Mouse (Mus musculus): ENCODE results near the gene Ikzf1. TPM values are rescaled to one million over a fixed set of nuclear protein-coding genes. Genes with fewer than 3 reads are reported as not detected.

The Ikzf1 gene
- polyA plus RNA-seq, 1 experiment from 2014 or later = 0.36 TPM

DNA sequence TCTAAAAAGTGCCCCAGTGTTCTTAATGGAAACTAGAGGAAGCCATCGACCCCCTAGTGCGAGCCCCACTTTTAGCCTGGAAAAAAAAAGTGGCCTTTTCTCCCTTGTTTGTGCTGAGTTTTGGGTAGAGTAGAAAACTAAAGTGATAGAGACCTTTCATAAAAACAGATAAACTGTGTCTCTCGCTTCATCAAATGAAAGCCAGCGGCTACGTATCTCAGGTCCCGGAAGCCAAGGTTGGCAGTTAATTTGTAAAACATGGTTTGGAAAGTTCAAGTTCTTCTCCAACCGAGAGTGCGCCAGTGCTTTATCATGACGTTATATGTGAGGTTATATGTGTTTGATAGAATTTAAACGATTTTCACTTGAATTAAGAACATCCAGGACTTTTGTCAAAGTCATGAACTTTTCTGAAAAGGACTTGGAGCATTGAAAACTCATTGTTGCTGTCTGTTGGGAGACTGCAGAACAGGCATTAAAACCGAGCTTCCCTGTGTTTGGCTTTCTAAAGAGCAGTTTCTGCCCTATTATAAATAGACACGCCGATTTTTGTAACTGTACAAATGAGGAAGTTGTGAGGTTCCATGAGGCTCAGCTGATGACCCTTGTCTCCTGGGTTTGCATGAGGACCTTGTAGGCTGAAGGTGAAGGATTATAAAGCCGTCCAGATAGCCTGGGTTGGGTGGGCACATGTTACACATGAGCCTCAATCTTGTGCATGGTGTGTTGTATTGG lies 6.7 kb downstream of the Ikzf1 start:
- Histone ChIP-seq H3K9ac (replicated peaks) (no peak overlapping the region), H3K36me3 (no peaks in the 10 kb centered on the region)

DNA sequence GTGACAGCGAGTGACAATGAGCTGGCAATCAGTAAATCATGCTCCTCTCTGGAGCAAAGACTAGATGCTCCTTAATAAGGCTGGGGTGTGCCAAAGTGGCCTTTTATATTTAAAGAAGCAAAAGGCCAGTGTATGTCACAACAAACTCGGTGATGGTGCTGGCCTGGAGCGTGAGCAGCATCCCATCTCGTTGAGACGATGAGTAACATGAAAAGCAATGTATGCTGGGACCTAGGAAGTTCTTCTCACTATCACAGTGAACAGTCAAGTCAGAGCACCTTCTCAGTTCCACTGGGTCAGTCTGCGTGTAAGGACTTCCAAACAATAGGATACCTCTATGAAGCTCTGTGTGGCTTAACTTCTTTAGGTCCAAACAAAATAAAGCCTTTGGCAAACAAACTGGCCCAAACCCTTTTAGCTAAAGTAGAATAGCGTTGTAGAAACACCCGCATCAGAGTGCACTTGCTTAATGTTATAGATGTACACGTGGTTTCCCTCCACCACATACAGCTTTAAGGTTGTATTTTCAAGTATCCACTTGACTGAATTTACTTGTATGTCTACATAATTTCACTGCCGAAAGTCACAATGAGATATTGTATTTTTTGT lies 7.9 kb downstream of the Ikzf1 start:
- H3K9me3 ChIP-seq (replicated peaks) = no peaks in the 10 kb centered on the region
- whole genome bisulfite sequencing = 92% methylated on average over 10 of the region's 10 CpGs
- no peak overlapping the region for H3K9ac ChIP-seq (replicated peaks)
- peaks cover 10% of the 10 kb centered on the region for H3K27me3 ChIP-seq (replicated peaks)
- no peak overlapping the region for H3K27ac ChIP-seq (replicated peaks)
- ATAC-seq (ENCODE audit: low FRiP score) = no peak
- no peaks in the 10 kb centered on the region for H3K36me3 ChIP-seq
- no peak overlapping the region for H3K4me2 ChIP-seq
- no peak overlapping the region for H3K4me3 ChIP-seq (replicated peaks)
- H3K4me1 ChIP-seq = no peaks in the 10 kb centered on the region

More for the DNA sequence above, 6.7 kb downstream of the Ikzf1 start:
- Histone ChIP-seq H3K27me3 (replicated peaks) (peaks cover 18% of the 10 kb centered on the region), H3K4me2 (no peak overlapping the region), H3K9me3 (replicated peaks) (no peaks in the 10 kb centered on the region), H3K4me1 (peaks cover 5% of the 10 kb centered on the region), H3K4me3 (replicated peaks) (no peak overlapping the region), H3K27ac (replicated peaks) (no peak overlapping the region)
- 88% methylated on average over 14 of the region's 14 CpGs for WGBS
- ATAC-seq (ENCODE audit: low FRiP score) = no peak

DNA sequence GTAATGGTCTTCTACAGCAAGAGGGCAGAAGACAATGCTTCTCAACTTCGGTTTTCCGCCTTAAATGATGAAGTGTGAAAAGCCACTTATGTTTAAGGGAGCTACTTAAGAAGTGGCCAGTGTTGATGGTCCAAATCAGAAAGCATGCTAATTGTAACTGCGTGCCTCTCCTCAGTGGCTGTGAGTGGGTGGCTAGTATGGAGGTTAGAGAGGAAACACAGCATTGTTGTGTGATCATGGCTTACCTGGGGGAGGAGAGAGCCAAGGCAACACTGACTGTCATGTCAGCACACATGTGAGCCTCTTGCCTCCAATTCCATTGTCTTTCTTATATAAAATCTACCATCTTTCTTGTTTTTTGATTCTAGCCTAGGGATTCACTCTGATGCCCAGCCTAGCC lies 8.6 kb downstream of the Ikzf1 start:
- no peak for ATAC-seq (ENCODE audit: low FRiP score)
- Histone ChIP-seq H3K27me3 (replicated peaks) (0 out of 2 replicates have a peak, but pooled peaks cover 4% of the 10 kb centered on the region), H3K27ac (replicated peaks) (no peak overlapping the region), H3K9ac (replicated peaks) (no peak overlapping the region), H3K4me3 (replicated peaks) (no peak overlapping the region), H3K9me3 (replicated peaks) (no peaks in the 10 kb centered on the region), H3K36me3 (no peaks in the 10 kb centered on the region), H3K4me1 (no peaks in the 10 kb centered on the region), H3K4me2 (no peak overlapping the region)
- 90% methylated on average over 3 of the region's 3 CpGs for WGBS

DNA sequence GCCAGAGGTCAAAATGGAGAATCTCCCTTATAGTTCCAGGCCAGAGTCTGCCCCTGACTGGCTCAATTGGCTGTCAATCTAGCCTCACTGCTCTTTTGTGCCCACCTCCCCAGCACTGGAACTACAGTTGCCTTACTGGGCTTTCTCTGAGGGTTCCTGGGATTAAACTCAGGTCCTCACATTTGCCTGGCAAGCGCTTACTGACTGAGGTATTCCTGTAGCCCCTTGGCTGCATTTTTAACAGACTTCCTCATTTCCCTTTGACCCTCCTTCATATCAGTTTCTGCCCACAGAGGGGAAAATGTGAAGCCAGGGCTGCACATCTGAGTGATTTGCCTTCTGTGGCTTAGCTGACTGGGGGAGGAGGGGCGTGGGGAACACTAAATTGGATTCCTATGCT lies 9.3 kb downstream of the Ikzf1 start:
- Histone ChIP-seq H3K27ac (replicated peaks) (no peak overlapping the region), H3K36me3 (no peaks in the 10 kb centered on the region), H3K4me3 (replicated peaks) (no peak overlapping the region), H3K9me3 (replicated peaks) (no peaks in the 10 kb centered on the region), H3K4me1 (no peaks in the 10 kb centered on the region), H3K27me3 (replicated peaks) (0 out of 2 replicates have a peak, but pooled peaks cover 4% of the 10 kb centered on the region), H3K4me2 (no peak overlapping the region), H3K9ac (replicated peaks) (no peak overlapping the region)
- WGBS = 83% methylated on average over 2 of the region's 2 CpGs
- no peak for ATAC-seq (ENCODE audit: low FRiP score)

DNA sequence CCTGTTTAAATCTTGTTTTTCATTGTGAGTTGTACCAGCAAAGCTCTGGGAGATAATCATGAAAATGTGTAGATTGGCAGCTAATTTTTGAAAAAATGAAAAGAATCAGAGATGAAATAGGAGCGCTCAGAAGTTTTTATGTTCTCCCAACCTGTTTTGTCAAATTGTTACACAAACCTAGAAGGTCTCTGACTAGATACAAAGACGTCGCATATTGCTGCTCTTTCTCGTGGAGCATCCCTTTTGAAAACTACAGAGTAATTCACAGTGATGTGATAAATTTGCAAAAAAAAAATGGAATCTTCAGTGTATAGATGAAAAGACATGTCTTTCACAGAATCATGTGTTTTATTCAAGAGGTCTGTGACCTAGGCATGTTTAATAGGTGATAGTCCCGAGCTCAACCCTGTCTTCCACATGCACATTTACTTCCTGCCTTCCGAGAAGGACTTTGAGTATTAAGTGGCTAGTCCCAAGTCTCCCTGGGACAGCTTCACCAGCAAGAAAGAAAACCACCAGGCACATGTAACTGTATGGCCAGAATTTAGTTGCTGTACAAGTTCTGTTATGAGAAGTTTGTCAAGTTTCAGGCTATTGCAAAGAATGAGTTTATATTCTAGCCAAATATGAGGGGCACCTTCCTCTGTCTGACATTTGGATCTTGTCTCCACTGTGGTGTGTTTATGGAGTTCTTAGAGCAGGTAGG lies 9.8 kb downstream of the Ikzf1 start:
- H3K4me3 ChIP-seq (replicated peaks) = no peak overlapping the region
- no peaks in the 10 kb centered on the region for H3K4me1 ChIP-seq
- H3K4me2 ChIP-seq = no peak overlapping the region
- 91% methylated on average over 6 of the region's 6 CpGs for WGBS
- H3K27me3 ChIP-seq (replicated peaks) = 0 out of 2 replicates have a peak, but pooled peaks cover 4% of the 10 kb centered on the region
- H3K9ac ChIP-seq (replicated peaks) = no peak overlapping the region
- no peaks in the 10 kb centered on the region for H3K9me3 ChIP-seq (replicated peaks)
- no peak for ATAC-seq (ENCODE audit: low FRiP score)
- H3K27ac ChIP-seq (replicated peaks) = no peak overlapping the region
- no peaks in the 10 kb centered on the region for H3K36me3 ChIP-seq

DNA sequence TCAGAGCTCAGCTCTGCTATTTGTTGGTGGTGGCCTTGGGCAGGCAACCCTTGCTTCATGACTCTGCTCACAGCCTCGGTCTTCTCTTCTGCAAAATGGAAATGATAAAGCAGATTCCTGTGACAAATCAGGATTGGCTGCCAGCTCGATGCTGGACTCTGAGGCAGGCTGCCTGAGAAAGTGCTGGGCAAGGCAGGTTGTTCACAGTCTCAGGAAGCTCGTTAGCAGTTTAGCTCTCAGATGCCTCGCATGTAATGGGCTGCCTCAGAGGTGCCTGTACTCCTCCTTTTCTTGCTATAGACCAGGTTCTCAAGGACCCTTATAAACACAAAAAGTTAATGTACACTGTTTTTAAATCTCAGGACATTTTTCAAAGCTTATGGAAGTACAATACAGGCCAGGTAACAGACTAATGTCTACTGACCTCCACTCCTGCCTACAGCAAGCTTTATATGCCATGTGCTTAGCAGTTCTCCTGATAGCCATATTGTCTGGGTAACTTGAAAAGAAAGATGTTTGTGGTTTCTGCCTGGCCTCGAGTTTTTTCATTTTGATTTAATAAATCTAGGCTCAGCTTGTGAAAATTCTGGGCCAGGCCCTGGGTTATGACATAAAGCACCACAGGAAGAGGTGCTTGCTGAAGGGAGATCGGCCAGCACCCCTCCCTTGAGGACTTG lies 10.5 kb downstream of the Ikzf1 start:
- WGBS = 69% methylated on average over 6 of the region's 6 CpGs
- no peak for ATAC-seq (ENCODE audit: low FRiP score)

DNA sequence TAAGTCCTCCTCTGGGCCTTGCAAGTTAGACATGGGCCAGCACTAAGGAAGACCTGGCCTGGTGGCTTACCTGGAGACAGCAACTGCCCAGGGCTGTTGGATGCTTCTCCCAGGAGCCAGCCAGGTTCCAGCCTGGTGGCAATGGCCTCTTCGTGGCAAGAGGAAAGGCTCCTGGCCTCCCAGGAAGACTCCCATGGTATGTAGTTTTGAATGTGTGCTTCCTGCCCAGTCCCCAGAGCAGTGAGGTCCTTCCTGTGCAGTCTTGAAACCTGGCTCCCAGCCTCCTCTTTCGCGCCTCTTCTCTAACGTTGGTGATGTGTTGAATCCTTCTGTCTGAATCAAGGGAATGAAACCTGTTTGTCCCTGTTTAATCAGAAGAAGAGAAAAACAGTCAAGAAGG lies 11.1 kb downstream of the Ikzf1 start:
- Histone ChIP-seq H3K4me1 (no peaks in the 10 kb centered on the region), H3K27ac (replicated peaks) (no peak overlapping the region), H3K4me3 (replicated peaks) (no peak overlapping the region), H3K27me3 (replicated peaks) (no peaks in the 10 kb centered on the region), H3K9me3 (replicated peaks) (no peaks in the 10 kb centered on the region), H3K9ac (replicated peaks) (no peak overlapping the region), H3K36me3 (no peaks in the 10 kb centered on the region), H3K4me2 (no peak overlapping the region)
- 94% methylated on average over 4 of the region's 4 CpGs for WGBS
- ATAC-seq (ENCODE audit: low FRiP score) = no peak

More for the DNA sequence above, 10.5 kb downstream of the Ikzf1 start:
- Histone ChIP-seq H3K4me1 (no peaks in the 10 kb centered on the region), H3K27me3 (replicated peaks) (0 out of 2 replicates have a peak, but pooled peaks cover 3% of the 10 kb centered on the region), H3K9ac (replicated peaks) (no peak overlapping the region), H3K9me3 (replicated peaks) (no peaks in the 10 kb centered on the region), H3K27ac (replicated peaks) (no peak overlapping the region), H3K4me2 (no peak overlapping the region), H3K36me3 (no peaks in the 10 kb centered on the region), H3K4me3 (replicated peaks) (no peak overlapping the region)

DNA sequence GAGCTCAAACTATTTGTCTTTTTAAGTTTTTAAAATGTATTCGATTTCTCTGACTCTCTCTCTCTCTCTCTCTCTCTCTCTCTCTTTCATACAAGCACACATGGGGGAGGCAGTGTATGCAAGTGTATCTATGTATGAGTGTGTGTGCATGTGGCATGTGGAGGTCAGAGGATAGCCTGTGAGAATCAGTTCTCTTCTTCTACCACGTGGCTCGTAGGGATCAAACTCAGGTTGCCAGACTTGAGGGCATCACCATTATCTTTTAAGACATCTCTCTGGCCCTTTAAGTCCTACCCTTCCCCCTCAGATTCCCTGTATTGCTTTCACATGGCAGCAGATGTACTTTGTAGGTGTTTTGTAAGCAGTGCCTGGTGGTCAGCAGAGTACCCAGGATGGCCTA lies 12.0 kb downstream of the Ikzf1 start:
- Histone ChIP-seq H3K4me2 (no peak overlapping the region), H3K4me1 (no peaks in the 10 kb centered on the region), H3K9me3 (replicated peaks) (no peaks in the 10 kb centered on the region), H3K27me3 (replicated peaks) (no peaks in the 10 kb centered on the region), H3K4me3 (replicated peaks) (no peak overlapping the region), H3K9ac (replicated peaks) (no peak overlapping the region), H3K36me3 (no peaks in the 10 kb centered on the region), H3K27ac (replicated peaks) (no peak overlapping the region)
- 87% methylated on average over 3 of the region's 3 CpGs for WGBS
- ATAC-seq (ENCODE audit: low FRiP score) = no peak

DNA sequence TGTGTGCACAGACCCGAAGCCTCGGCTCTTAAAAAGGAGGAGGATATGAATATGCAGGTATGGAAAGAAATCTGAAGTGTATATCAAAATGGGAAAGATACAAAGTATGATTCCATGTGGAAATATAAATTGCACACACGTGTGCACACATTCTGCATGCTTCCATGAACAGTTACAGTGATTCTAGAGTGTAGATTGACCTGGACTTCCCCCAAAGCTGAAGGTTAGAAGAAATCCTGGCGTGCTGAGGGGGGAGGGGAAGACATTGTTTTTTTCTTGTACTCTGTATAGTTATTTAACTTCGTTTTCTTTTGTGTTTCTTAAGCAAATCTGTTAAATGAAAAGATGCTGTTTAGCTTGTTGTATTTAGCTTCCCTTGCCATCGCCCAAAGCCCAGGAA lies 16.6 kb downstream of the Ikzf1 start:
- H3K27ac ChIP-seq (replicated peaks) = no peak overlapping the region
- H3K36me3 ChIP-seq = no peaks in the 10 kb centered on the region
- no peaks in the 10 kb centered on the region for H3K27me3 ChIP-seq (replicated peaks)
- ATAC-seq (ENCODE audit: low FRiP score) = no peak
- H3K9me3 ChIP-seq (replicated peaks) = no peaks in the 10 kb centered on the region
- no peak overlapping the region for H3K4me2 ChIP-seq
- H3K4me3 ChIP-seq (replicated peaks) = no peak overlapping the region
- H3K4me1 ChIP-seq = no peaks in the 10 kb centered on the region
- no peak overlapping the region for H3K9ac ChIP-seq (replicated peaks)
- 78% methylated on average over 6 of the region's 6 CpGs for WGBS

DNA sequence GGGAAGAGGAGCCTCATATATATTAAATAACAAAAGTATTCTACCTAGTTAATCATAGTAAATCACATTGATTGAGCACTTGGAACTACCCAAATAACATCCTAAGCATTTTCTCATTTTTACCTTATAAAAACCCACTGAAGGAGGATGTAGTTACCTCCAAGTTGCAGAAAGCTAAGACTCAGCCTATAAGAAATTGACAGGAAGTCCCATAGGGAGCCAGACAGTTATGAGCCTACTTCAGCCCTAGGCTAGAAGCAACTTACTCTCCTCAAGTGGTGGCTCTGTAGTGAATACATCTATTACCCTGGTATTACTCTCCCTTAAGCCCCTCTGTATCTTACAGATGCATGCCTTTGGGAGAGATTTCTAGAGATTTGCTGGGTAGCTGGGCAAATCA lies 19.0 kb downstream of the Ikzf1 start:
- no peaks in the 10 kb centered on the region for H3K9me3 ChIP-seq (replicated peaks)
- H3K4me1 ChIP-seq = no peaks in the 10 kb centered on the region
- no peaks in the 10 kb centered on the region for H3K36me3 ChIP-seq
- no peak for ATAC-seq (ENCODE audit: low FRiP score)
- H3K27ac ChIP-seq (replicated peaks) = no peak overlapping the region
- no peak overlapping the region for H3K9ac ChIP-seq (replicated peaks)
- H3K4me3 ChIP-seq (replicated peaks) = no peak overlapping the region
- no peak overlapping the region for H3K4me2 ChIP-seq
- no peaks in the 10 kb centered on the region for H3K27me3 ChIP-seq (replicated peaks)

DNA sequence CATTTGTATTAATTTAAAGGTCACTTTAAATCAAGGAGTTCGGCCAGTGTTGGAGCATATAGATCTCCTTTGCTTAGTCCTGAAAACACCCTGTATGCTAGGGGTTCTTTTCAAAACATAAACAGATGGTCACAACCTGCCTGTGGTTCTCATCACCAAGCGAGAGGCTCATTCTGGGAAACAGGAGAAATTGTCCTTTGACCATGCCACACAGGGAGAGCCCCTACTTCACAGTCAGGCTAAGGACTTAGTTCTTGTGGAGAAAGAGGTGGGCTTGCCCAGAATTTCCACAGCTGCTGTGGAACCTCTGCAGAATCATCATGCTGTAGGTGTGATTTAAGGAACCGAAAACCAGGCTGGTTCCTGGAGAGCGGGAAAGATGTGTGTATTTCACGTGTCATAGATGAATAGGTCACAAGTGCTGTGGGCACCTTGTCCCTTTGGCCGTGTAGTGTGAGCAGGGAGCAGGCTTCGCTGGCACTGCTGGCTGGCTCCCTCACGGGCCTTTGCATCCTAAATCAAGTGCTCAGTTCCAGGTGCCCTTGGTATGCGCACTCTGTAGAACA lies 23.4 kb downstream of the Ikzf1 start:
- Histone ChIP-seq H3K9ac (replicated peaks) (no peak overlapping the region), H3K27ac (replicated peaks) (no peak overlapping the region), H3K9me3 (replicated peaks) (no peaks in the 10 kb centered on the region), H3K4me1 (no peaks in the 10 kb centered on the region), H3K4me3 (replicated peaks) (no peak overlapping the region), H3K27me3 (replicated peaks) (no peaks in the 10 kb centered on the region), H3K36me3 (no peaks in the 10 kb centered on the region), H3K4me2 (no peak overlapping the region)
- 91% methylated on average over 9 of the region's 9 CpGs for WGBS
- no peak for ATAC-seq (ENCODE audit: low FRiP score)

Data from neural tube, embryonic 15.5 days (tissue).